Mouse (Mus musculus) layer of hippocampus, adult 2 months (tissue): ENCODE results near the gene Prss37. TPM values are rescaled to one million over a fixed set of nuclear protein-coding genes. Genes with fewer than 3 reads are reported as not detected.

Experiments
- DNase-seq, 2 experiments: peaks; one replicate each; pipeline ENCODE4 v3.0.0; 2022; ENCODE audit warnings: low spot score in 2 of 2
- H3K27ac ChIP-seq: fragments of 200-600 bp; 2 replicates; pipeline ENCODE4 v1.8.1; 2022
- H3K4me3 ChIP-seq: fragments of 200-600 bp; 2 replicates; pipeline ENCODE4 v1.8.1; 2022; ENCODE audit warnings: mild to moderate bottlenecking
- CTCF ChIP-seq: fragments of 200-600 bp; conservative IDR thresholded peaks from 2 replicates; pipeline ENCODE4 v1.8.1; 2022; ENCODE audit warnings: antibody characterized with exemption, mild to moderate bottlenecking, moderate library complexity
- long read RNA-seq, 2 experiments: library from polyadenylated mRNA; stranded (forward); transcript quantifications; one replicate each; pipeline ENCODE4 v2.0.0; 2021; ENCODE audit warnings: borderline mapping rate in 2 of 2
- total RNA-seq, 2 experiments: library from RNA; stranded (reverse); gene quantifications; 2 replicates each; pipeline ENCODE4 v1.2.3; 2021

Gene Prss37
- total RNA-seq: not detected
- long read RNA-seq, experiment 1: 0 reads
- long read RNA-seq, experiment 2: 0 reads

GRCm38 (mm10) chr6:40519408-40519807, at the start of gene Prss37:
Gene Prss37 (minus strand): TSS chr6:40519508.
- DNase-seq: no peak
- no peak within 1 kb of the TSS for H3K27ac ChIP-seq
- no peak for TF ChIP-seq CTCF
- H3K4me3 ChIP-seq: no peak within 1 kb of the TSS

- no peak within 1 kb of the TSS for H3K27ac ChIP-seq
- no peak for DNase-seq
- no peak within 1 kb of the TSS for H3K4me3 ChIP-seq
- TF ChIP-seq CTCF: no peak
These were observed 35.6 kb upstream of the Prss37 start, which contains the start of gene Olfr461 for GRCm38 (mm10) chr6:40554950-40555349. Gene Olfr461 (minus strand): TSS chr6:40555050.

GRCm38 (mm10) chr6:40544690-40545089, 25.4 kb upstream of the Prss37 start:
- H3K4me3 ChIP-seq: no peak overlapping the region

GRCm38 (mm10) chr6:40493229-40493628, 26.1 kb downstream of the Prss37 start, which contains the start of gene Tas2r108:
Gene Tas2r108 (plus strand): TSS chr6:40493529.
- Histone ChIP-seq H3K4me3 (no peak within 1 kb of the TSS), H3K27ac (no peak within 1 kb of the TSS)
- no peak for TF ChIP-seq CTCF
- DNase-seq: no peak

More at GRCm38 (mm10) chr6:40544690-40545089, 25.4 kb upstream of the Prss37 start:
- DNase-seq: no peak
- no peak for TF ChIP-seq CTCF
- H3K27ac ChIP-seq: no peak overlapping the region

GRCm38 (mm10) chr6:40490933-40491332, 28.4 kb downstream of the Prss37 start, which contains the start of gene Tas2r137:
Gene Tas2r137 (plus strand): TSS chr6:40491233.
- no peak for DNase-seq
- TF ChIP-seq CTCF: no peak
- Histone ChIP-seq H3K4me3 (no peak within 1 kb of the TSS), H3K27ac (no peak within 1 kb of the TSS)

GRCm38 (mm10) chr6:40482318-40482717, 37.0 kb downstream of the Prss37 start:
- no peak for TF ChIP-seq CTCF
- no peak for DNase-seq
- H3K27ac ChIP-seq: no peak overlapping the region
- H3K4me3 ChIP-seq: no peak overlapping the region

- peak; percentile 71 for TF ChIP-seq CTCF
- DNase-seq: no peak
- no peak overlapping the region for H3K4me3 ChIP-seq
- H3K27ac ChIP-seq: no peak overlapping the region
These were observed 39.6 kb downstream of the Prss37 start for GRCm38 (mm10) chr6:40479705-40480104.

- Histone ChIP-seq H3K27ac (no peak overlapping the region), H3K4me3 (no peak overlapping the region)
- DNase-seq: no peak
- no peak for TF ChIP-seq CTCF
These were observed 43.2 kb downstream of the Prss37 start for GRCm38 (mm10) chr6:40476132-40476531.

- H3K4me3 ChIP-seq: peak overlapping the region; percentile 84
- DNase-seq: no peak
- peak overlapping the region; percentile 95 for H3K27ac ChIP-seq
- TF ChIP-seq CTCF: no peak
These were observed 47.6 kb downstream of the Prss37 start for GRCm38 (mm10) chr6:40471720-40472010.

GRCm38 (mm10) chr6:40470916-40471719, 48.2 kb downstream of the Prss37 start, which contains the start of gene Ssbp1:
Gene Ssbp1 (plus strand): TSS chr6:40471352.
- peak; percentile 31 for TF ChIP-seq CTCF
- peak; percentile 91 to 92 for DNase-seq
- Histone ChIP-seq H3K27ac (peak within 1 kb of the TSS; percentile 95), H3K4me3 (peak within 1 kb of the TSS; percentile 84)

GRCm38 (mm10) chr6:40465710-40466109, 53.6 kb downstream of the Prss37 start:
- Histone ChIP-seq H3K4me3 (no peak overlapping the region), H3K27ac (no peak overlapping the region)
- TF ChIP-seq CTCF: peak; percentile 65
- no peak for DNase-seq

Other genes starting within 250 kb of the Prss37 start
- gene Agk, start 194.3 kb downstream of the Prss37 start, total RNA-seq: 10 to 100 TPM; 44.9 to 45.6 TPM
- 10 to 100 TPM; 42.5 to 47.0 TPM for gene E330009J07Rik, start 83.4 kb downstream of the Prss37 start, total RNA-seq
- gene Wee2, start 80.4 kb downstream of the Prss37 start, total RNA-seq: not detected
- 10 to 100 TPM; 34.0 to 36.0 TPM for gene Ssbp1, start 48.2 kb downstream of the Prss37 start, total RNA-seq
- under 1 TPM in 1 of 2 experiments, not detected in 1; 0.59 TPM for gene Tas2r137, start 28.3 kb downstream of the Prss37 start, total RNA-seq
- gene Tas2r108, start 26.0 kb downstream of the Prss37 start, total RNA-seq: under 1 TPM in 1 of 2 experiments, not detected in 1; 0.49 TPM
- not detected for gene Olfr461, start 35.5 kb upstream of the Prss37 start, total RNA-seq
- gene Olfr460, start 50.0 kb upstream of the Prss37 start, total RNA-seq: not detected
- gene Clec5a, start 66.3 kb upstream of the Prss37 start, total RNA-seq: 1 to 10 TPM in 1 of 2 experiments, under 1 TPM in 1; 0.41 to 1.2 TPM
- not detected for gene Tas2r138, start 93.8 kb upstream of the Prss37 start, total RNA-seq
- not detected for gene Mgam, start 109.3 kb upstream of the Prss37 start, total RNA-seq